Mouse (Mus musculus) embryo, embryonic 11.5 days (tissue): ENCODE results near the gene Lrrc8c.

ENCODE experiments used
- DNase-seq: peaks from one replicate; pipeline ENCODE4 v3.0.0-alpha.2; 2012; ENCODE audit warnings: low read depth, low spot score

Lrrc8c gene

DNA sequence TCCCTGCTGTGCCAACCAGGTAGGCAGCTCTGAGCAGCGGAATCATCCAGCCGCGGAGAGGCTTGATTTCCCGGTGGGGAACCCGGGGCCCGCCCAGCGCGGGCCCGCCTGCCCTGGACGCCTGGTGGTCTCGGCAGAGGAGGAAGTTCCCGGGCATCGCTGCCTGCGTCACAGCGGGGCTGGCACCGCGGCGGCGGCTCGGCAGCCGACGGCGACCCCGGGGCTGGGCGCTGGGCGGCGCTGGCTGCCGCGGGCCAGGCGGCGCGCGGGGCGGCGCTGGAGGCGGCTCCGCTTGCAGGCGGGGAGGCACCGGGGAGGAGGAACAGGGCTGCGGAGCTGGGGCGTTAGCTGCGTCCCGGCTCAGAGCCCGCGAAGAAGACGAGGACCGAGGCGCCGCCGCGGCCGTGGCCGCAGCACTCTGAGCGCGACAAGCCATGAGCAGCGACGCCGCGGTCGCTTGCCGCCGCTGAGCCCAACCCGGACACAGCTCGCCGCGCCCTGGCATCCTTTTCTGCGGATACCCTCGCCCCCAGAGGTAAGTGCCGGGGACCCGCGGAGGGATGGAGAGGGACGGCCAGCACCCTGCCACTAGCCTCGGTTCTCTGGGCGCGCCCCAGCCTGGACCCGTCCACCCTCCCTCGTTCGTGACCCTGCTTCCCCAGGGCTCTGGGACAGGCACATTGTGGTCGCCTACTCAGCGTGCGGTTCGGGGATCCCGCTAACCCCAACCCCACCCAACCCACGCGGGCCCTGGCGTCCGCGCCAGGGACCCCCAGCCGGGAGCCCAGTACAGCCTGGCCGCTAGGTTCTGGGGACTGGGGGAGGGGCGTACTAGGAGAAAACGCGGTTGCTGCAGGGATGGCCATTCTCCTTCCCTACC is at the start of gene Lrrc8c:
Gene Lrrc8c (plus strand): TSS at position 293 of the 880 bp plus-strand sequence.
- DNase-seq, result peak; percentile 52

DNA sequence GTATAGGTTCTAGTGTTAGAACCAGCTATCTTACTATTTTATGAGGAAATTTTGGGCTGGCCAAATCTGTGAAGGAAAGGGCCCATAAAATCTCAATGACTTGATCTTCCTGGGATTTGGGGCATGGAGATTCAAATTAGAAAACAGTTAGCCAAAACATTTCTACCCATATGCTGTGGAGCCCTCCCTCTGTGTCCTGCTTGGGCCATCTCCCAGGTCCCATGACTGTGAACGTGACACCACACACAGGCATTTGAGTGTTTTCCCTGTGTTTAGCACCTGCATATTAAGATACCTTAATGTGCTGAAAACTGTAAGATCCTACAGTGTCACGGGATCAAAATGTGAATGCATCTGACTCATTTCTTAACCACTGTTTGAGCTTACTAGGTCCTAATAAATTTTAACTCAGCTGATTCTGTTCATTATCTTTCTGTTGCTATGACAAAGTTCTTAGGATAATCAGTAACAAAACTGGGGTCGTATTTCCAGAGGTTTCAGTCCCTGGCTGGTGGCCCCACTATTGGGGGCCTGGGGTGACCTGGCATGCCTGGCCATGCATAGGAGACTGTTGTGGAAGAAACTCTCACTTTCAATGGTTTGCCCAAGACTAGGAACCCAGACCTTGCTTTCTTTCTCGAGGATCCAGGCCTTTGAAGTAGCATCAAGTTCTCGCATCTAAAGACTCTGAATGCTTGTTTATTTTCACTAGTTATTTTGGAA is 46.0 kb upstream of the Lrrc8c start:
- no peak for DNase-seq

DNA sequence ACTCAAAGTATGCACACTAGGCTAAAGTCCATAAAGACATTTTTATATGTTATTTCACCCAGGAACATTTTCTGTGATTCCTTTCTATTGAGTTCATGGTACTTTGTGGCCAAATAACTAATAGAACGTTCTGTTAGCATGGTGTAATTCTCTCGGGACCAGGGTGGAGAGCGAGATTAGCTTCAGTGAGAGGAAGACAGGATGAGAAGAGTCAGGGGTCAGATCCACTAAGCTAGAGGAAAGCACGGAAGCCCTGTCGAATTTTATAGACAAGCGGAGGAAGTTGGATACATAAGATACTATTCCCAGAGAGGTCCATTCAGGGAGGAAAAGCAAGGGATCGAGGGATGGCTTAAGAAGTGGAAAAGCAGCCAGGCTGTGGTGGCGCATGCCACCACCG is 41.7 kb upstream of the Lrrc8c start:
- DNase-seq, result no peak

DNA sequence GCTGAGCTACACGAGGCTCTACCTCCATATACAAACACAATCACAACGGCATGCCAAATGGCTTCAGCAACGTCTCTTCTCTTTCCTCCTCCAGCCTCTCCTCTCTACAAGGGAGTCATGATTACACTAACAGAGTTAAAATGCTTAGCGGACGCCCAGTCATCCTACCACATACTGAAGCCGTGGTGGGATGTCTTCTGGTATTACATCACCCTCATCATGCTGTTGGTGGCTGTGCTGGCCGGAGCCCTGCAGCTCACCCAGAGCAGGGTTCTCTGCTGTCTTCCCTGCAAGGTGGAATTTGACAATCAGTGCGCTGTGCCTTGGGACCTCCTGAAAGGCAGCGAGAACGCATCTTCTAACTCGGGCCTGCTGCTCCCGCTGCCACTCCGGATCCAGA is 39.5 kb upstream of the Lrrc8c start:
- DNase-seq, result no peak

- no peak for DNase-seq
Measured at GRCm38 (mm10) chr5:105480561-105480960, 38.6 kb upstream of the Lrrc8c start.

- DNase-seq, result no peak
Measured at GRCm38 (mm10) chr5:105483632-105484031, 35.6 kb upstream of the Lrrc8c start.

GRCm38 (mm10) chr5:105484247-105484646 is 34.9 kb upstream of the Lrrc8c start:
- no peak for DNase-seq

GRCm38 (mm10) chr5:105484891-105485290 is 34.3 kb upstream of the Lrrc8c start:
- DNase-seq, result no peak

- DNase-seq, result no peak
Measured at GRCm38 (mm10) chr5:105490211-105490610, 29.0 kb upstream of the Lrrc8c start.

GRCm38 (mm10) chr5:105491389-105491788 is 27.8 kb upstream of the Lrrc8c start:
- no peak for DNase-seq

GRCm38 (mm10) chr5:105492367-105493246 is 26.6 kb upstream of the Lrrc8c start:
- no peak for DNase-seq

DNA sequence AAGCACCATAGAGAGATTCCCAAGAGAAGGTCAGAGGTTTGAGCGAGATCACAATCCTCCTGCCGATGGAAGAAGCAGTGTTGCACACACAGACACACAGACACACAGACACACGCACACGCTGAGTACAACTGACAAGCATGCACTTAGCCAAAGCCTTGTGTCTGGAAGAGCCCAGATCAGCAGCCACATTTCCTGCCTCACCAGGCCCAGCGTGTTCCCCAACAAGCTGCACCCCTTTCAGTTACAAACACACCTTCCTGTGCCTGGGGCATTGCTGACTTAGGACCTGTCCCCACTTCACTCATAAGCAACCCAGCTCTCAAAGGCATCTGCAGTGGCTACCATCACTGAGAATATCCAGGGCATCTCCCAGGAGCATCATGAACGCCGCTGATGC is 25.8 kb upstream of the Lrrc8c start:
- DNase-seq, result no peak

DNA sequence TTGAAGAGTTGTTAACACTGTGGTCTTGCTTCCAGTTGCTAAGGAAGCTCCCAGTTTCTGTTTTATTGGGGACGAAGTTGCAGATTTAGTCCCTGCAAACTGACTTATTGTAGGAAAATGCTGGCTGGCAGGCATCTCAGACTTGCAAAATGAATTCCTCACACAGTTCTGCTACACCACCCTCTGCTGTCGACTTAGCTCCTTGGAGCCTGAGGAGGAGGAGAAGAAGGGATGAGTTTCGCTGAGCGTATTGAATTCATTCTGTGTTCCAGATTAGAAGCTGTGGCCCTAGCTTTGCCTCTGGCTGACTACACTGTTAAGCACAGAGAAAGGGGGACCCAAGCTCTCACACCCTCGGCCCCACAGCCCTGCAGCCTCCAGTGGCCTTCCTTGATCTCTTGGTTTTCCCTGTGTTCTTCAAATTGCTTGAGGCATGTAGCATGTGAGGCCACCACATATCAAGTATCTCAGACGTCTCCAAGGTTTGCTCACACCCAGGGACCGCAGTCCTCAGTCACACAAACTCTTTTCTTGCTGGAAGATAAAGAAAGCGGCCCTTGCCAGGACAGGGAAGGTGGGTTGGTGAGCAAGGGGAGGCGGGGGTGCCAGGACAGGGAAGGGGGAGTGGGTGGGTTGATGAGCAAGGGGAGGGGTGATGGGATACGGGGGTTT is 24.8 kb upstream of the Lrrc8c start:
- no peak for DNase-seq

DNA sequence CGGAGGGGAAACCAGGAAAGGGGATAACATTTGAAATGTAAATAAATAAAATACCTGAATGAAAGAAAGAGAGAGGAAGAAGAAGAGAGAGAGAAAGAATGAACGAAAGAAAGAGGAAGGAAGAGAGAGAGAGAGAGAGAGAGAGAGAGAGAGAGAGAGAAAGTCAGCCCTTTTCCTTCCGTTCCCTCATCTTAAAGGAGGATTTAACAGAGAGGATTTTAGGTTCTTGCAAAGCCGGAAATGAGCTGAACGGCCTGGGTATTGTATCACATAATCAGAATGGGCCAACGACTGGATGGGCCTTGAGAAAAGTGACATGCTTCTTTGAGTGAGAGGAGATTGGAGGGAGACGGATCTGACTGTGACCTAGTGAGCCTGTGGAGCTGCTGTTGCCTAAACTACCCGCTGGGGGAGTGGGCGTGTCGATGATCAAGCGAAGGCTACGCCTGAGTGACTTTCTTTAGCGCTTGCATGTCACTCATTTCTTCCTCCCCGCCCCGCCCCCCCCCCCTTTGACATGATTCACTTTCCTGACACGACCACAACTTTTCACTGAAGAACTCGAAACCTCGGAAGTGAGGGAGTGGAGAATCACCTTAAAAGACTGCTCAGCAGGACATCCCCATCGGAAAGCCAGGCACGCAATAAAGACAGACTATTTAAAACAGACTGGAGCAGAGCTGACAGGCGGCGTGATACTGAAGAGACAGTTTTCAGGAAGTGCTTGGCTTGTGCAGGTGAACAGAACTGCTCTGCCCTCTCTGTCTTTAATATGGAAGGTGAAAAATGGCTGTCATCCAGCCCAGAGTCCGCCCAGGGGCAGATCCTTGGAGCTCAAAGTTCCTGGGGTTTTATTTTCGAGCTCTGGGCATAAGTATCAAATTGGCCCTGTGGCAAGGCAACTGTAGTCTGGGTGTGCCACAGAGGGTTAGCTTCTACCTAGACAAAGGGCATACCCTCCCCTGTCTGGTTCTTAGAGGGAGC is 24.0 kb upstream of the Lrrc8c start:
- peak; percentile 65 for DNase-seq

GRCm38 (mm10) chr5:105496133-105496532 is 23.1 kb upstream of the Lrrc8c start:
- DNase-seq, result no peak

- no peak for DNase-seq
Measured at GRCm38 (mm10) chr5:105496586-105496985, 22.6 kb upstream of the Lrrc8c start.

GRCm38 (mm10) chr5:105498429-105499000 is 20.7 kb upstream of the Lrrc8c start:
- DNase-seq, result no peak

DNA sequence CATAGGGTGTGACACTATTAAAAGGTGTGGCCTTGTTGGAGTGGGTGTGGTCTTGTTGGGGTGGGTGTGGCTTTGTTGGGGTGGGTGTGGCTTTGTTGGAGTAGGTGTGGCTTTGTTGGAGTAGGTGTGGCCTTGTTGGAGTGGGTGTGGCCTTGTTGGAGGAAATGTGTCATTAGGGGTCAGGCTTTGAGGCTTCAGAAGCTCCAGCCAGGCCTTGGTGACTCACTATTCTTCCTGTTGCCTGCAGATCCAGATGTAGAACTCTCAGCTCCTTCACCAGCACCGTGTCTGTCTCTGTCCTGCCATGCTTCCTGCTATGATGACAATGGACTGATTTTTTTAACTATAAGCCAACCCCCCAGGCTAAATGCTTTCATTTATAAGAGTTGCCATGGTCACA is 19.8 kb upstream of the Lrrc8c start:
- DNase-seq, result no peak
